Mouse (Mus musculus) G1E (cell line): ENCODE results near the gene Adam11. TPM values are rescaled to one million over a fixed set of nuclear protein-coding genes. Genes with fewer than 3 reads are reported as not detected.

ENCODE experiments used
- ATAC-seq: 2 replicates; pipeline ENCODE4 v1.8.0; 2016; ENCODE audit warnings: mild to moderate bottlenecking; ENCODE audit not compliant: insufficient number of reproducible peaks, poor library complexity, low FRiP score, severe bottlenecking; ENCODE audit errors: extremely low read depth
- DNase-seq: peaks from one replicate; pipeline ENCODE4 v3.0.0; 2012; ENCODE audit warnings: low spot score
- H3K27me3 ChIP-seq: 2 replicates; pipeline ENCODE4 v1.6.1; 2012; ENCODE audit warnings: mild to moderate bottlenecking, low read length, inconsistent platforms; ENCODE audit not compliant: insufficient read depth
- H3K36me3 ChIP-seq: replicated peaks from 2 replicates; pipeline ENCODE3; 2012; ENCODE audit warnings: mild to moderate bottlenecking, inconsistent platforms
- H3K4me1 ChIP-seq: 2 replicates; pipeline ENCODE4 v1.6.1; 2012; ENCODE audit warnings: low read depth, low read length, inconsistent platforms, mixed read lengths; ENCODE audit not compliant: insufficient read depth
- H3K4me3 ChIP-seq: 2 replicates; pipeline ENCODE4 v1.5.1; 2012; ENCODE audit warnings: low read depth, mild to moderate bottlenecking, inconsistent platforms, low read length, moderate library complexity, mixed read lengths
- H3K9me3 ChIP-seq: replicated peaks from 2 replicates; pipeline ENCODE4 v1.6.1; 2012; ENCODE audit warnings: inconsistent platforms
- CTCF ChIP-seq: IDR thresholded peaks from 2 replicates; pipeline ENCODE4 v1.5.1; 2012; ENCODE audit warnings: low read depth, low read length, inconsistent platforms, mixed read lengths
- GATA1 ChIP-seq: IDR thresholded peaks from 2 replicates; pipeline ENCODE4 v1.6.1; 2012; ENCODE audit warnings: borderline replicate concordance, low read length, inconsistent platforms, mixed read lengths
- GATA2 ChIP-seq: IDR thresholded peaks from 2 replicates; pipeline ENCODE4 v1.6.1; 2012; ENCODE audit warnings: low read depth, low read length, inconsistent platforms, borderline replicate concordance
- POLR2AphosphoS5 ChIP-seq: IDR thresholded peaks from 2 replicates; pipeline ENCODE4 v1.6.1; 2012; ENCODE audit warnings: low read depth, low read length, inconsistent platforms; ENCODE audit not compliant: insufficient replicate concordance
- TAL1 ChIP-seq: conservative IDR thresholded peaks from 2 replicates; pipeline ENCODE4 v1.6.1; 2012; ENCODE audit warnings: low read depth, low read length, inconsistent platforms, mixed read lengths
- polyA plus RNA-seq: library from polyadenylated mRNA; stranded (reverse); fragments of >175 nt; gene quantifications from 2 replicates; pipeline ENCODE4 v1.2.3, GENCODE M21; 2012
- total RNA-seq, 2 experiments: library from RNA; stranded (forward) in 1 of 2; stranded (reverse) in 1 of 2; fragments of 200-1000 nt in 1 of 2; fragments of >200 nt in 1 of 2; fragmentation: Nextera tagmentation in 1 of 2; gene quantifications; 2 replicates each; pipeline ENCODE4 v1.2.3; 2014 to 2017

The Adam11 gene
- total and polyA plus RNA-seq, 3 experiments, result 0.22 TPM; not detected in 2

DNA sequence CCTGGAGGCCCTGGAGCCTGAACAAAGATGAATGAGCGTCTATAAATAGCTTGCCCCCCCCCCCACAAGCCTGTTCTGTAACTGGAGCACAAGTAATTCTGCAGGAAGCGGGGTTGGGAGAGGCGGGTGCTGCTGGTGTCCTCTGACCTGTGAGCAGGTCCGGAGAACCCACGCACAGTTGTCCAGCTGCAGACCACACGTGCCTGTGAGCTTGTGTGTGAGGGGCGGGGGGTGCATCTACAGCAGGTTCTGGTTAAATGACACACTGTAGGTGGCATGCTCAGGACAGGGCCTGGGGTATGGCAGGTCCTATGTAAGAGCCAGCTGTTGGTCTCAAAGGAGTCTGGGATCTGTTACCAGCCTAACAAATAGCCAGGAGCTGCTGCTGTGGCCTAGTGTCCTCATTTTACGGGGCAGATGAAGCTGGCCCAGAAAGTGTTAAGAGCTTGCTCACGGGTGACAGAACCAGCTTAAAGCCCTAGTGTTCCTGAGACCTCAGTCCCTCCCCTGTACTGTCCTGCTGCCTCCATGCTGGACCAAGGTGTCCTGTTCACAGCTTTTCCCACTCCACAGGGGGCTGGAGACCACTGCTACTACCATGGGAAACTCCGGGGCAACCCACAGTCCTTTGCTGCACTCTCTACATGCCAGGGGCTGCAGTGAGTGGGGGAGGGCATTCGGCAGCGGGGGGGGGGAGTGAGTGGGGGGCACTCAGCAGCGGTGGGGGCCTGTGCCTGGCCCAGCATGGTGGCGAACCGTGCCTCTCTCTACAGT is 9.6 kb downstream of the Adam11 start:
- no peak for TF ChIP-seq CTCF
- TF ChIP-seq POLR2AphosphoS5, result no peak
- TF ChIP-seq TAL1, result no peak
- no peak for TF ChIP-seq GATA2
- no peak for TF ChIP-seq GATA1
- Histone ChIP-seq H3K27me3 (peaks cover 37% of the 10 kb centered on the region), H3K36me3 (no peaks in the 10 kb centered on the region), H3K9me3 (no peaks in the 10 kb centered on the region), H3K4me3 (no peak overlapping the region), H3K4me1 (peaks cover 9% of the 10 kb centered on the region)
- no peak for ATAC-seq
- DNase-seq, result no peak

DNA sequence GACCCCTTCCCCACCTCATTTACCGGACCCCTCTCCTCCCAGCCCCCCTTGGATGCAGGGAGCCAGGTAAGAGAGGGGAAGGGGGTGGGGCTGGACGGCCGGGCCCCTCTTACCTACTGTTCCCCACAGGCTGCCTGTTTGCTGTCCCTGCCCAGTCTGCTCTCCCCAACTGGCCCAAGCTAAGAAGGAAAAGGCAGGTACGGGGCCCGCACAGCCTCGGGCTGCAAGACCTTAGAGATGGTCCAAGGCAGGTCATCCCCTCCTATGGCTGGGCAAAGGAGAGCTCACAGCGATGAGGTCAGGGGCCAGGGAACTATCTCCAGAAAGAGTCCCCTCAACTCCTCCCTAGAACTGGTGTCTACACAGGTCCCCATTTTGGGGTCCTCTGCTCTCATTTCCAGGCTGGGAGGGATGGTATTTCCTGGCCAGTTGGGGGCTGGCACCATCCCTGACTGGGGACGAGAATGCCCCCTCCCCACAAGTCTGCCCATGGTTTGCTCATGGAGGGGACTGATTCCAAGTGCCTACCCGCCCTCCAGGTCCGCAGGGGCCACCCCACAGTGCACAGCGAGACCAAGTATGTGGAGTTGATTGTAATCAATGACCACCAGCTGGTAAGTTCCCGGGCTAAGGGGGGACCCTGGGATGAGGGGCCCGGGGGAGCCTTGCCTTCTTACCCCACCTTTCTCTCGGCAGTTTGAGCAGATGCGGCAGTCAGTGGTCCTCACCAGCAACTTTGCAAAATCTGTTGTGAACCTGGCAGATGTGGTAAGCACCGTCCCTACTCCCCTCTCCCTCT is 10.9 kb downstream of the Adam11 start:
- H3K4me3 ChIP-seq, result no peak overlapping the region
- no peaks in the 10 kb centered on the region for H3K9me3 ChIP-seq
- DNase-seq (no peak), ATAC-seq (no peak)
- no peaks in the 10 kb centered on the region for H3K36me3 ChIP-seq
- TF ChIP-seq CTCF, result no peak
- no peak for TF ChIP-seq GATA2
- TF ChIP-seq TAL1, result no peak
- no peak for TF ChIP-seq POLR2AphosphoS5
- TF ChIP-seq GATA1, result no peak
- peaks cover 9% of the 10 kb centered on the region for H3K4me1 ChIP-seq
- H3K27me3 ChIP-seq, result peaks cover 42% of the 10 kb centered on the region

DNA sequence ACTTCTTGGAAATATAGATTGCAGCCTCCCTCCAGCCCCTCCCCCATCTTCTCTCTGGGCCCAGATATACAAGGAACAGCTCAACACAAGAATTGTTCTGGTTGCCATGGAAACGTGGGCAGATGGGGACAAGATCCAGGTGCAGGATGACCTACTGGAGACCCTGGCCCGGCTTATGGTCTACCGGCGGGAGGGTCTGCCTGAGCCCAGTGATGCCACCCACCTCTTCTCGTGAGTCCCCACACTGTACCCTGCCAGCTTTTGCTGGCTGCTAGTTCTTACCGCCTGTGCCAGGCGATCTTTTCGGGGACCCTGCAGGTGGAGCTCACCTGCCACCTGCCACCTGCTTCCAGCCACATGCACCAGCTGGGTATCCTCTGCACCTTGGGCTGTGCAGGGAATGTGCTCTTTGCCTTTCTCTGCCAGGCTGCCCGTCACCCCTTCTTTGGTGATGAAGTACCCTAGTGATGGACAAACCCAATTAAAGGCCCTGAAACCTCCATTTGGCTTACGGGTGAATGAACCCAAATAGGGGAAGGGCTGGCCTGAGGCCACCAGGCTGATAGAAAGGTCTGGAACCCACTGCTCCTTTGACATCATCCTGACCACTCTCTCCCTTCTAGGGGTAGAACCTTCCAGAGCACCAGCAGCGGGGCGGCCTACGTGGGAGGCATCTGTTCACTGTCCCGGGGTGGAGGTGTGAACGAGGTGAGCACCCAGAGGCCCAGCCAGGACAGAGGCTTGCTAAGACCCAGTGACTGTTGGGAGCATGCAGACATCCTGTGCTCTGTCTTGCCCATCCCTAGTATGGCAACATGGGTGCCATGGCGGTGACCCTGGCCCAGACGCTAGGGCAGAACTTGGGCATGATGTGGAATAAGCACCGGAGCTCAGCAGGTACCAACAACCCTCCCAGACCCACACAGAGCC is 11.8 kb downstream of the Adam11 start:
- Histone ChIP-seq H3K4me1 (peaks cover 9% of the 10 kb centered on the region), H3K36me3 (no peaks in the 10 kb centered on the region), H3K9me3 (no peaks in the 10 kb centered on the region), H3K4me3 (no peak overlapping the region), H3K27me3 (peaks cover 44% of the 10 kb centered on the region)
- DNase-seq (no peak), ATAC-seq (no peak)
- TF ChIP-seq GATA2 (no peak), POLR2AphosphoS5 (no peak), GATA1 (no peak), CTCF (no peak), TAL1 (no peak)

DNA sequence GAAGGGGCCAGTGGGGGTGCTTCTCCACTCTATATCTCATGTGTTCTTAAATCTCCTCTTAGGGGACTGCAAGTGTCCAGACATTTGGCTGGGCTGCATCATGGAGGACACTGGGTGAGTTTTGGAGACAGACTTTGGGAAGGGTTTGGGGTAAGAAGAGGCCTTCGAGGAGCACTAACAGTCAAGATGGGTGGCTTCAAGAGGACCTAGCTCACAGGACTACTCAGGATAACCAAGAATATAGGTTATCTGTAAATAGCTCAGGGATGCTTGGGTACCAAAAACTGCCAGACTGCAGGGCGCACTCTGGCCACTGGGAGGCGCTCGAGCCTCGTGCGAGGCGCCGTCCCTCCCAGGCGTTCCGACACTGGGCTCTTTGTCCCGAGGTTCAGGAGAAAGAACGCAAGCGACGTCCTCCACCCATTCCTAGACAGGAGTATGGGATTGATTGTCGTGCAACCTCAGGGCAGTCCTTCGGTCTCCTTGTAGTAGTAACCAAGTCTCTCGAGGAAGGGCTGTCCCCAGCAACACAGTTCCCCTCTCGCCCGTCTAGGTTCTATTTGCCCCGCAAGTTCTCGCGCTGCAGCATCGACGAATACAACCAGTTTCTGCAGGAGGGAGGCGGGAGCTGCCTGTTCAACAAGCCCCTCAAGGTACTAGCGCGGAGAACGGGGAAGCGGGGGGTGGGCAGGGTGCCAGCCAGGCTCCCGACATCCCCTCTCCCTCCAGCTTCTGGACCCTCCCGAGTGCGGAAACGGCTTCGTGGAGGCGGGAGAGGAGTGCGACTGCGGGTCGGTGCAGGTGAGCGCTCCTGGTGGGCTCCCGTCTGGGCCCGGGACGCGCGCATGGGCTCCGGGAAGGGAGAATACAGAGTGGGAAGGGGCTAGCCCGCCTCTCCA is 12.7 kb downstream of the Adam11 start:
- no peak for ATAC-seq
- H3K4me1 ChIP-seq, result peaks cover 9% of the 10 kb centered on the region
- H3K27me3 ChIP-seq, result peaks cover 47% of the 10 kb centered on the region
- no peaks in the 10 kb centered on the region for H3K36me3 ChIP-seq
- no peaks in the 10 kb centered on the region for H3K9me3 ChIP-seq
- no peak for TF ChIP-seq POLR2AphosphoS5
- peak; percentile 97 for TF ChIP-seq CTCF
- peak; percentile 53 for DNase-seq
- H3K4me3 ChIP-seq, result no peak overlapping the region; the same call in 1 of the 2 replicates

DNA sequence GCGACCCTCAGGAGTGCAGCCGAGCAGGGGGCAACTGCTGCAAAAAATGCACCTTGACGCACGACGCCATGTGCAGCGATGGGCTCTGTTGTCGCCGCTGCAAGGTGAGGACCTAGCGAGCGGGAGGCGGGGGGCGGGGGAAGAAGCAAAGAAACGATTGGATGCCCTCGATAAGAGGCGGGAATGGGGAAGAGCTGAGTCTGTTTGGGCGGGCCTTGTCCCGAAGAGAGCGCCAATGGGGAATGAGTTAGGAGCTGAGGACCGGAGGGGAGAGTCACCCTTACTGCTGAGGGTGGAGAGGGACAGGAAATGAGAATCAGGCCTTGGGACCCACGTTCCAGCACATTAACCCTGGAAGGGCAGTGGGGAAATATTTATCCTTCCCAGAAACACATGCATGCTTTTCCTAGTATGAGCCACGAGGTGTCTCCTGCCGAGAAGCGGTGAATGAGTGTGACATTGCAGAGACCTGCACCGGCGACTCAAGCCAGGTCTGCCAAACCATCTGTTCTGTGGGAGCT is 13.4 kb downstream of the Adam11 start:
- ATAC-seq (no peak), DNase-seq (no peak)
- no peak for TF ChIP-seq CTCF
- Histone ChIP-seq H3K9me3 (no peaks in the 10 kb centered on the region), H3K27me3 (peaks cover 47% of the 10 kb centered on the region), H3K4me1 (peaks cover 9% of the 10 kb centered on the region), H3K36me3 (no peaks in the 10 kb centered on the region), H3K4me3 (no peak overlapping the region; the same call in 1 of the 2 replicates)
